Mouse (Mus musculus): Measurements from ENCODE around the gene Zfp605. TPM values are rescaled to one million over a fixed set of nuclear protein-coding genes. Genes with fewer than 3 reads are reported as not detected.

Zfp605 gene
- total RNA-seq, 2 experiments from 2014 or later, result 15.7 to 17.3 TPM

Other genes with a start within 250 kb of the Zfp605 start
- 10 to 100 TPM; 35.7 to 37.1 TPM for gene Gm15446, start 186.7 kb upstream of the Zfp605 start, total RNA-seq (2021)
- 10 to 100 TPM; 43.9 to 55.7 TPM for gene Zfp932, start 113.6 kb upstream of the Zfp605 start, total RNA-seq (2021)
- gene Gm17655, start 37.6 kb upstream of the Zfp605 start, total RNA-seq (2021), result 10 to 100 TPM in 1 of 2 experiments, 1 to 10 TPM in 1; 4.2 to 10.7 TPM
- under 1 TPM; 0.42 to 0.53 TPM for gene Gm35315, start 15.7 kb upstream of the Zfp605 start, total RNA-seq (2021)
- 1 to 10 TPM; 8.6 to 8.7 TPM for gene Plcxd1, start 10.1 kb upstream of the Zfp605 start, total RNA-seq (2021)
- gene Gtpbp6, start 1.9 kb upstream of the Zfp605 start, total RNA-seq (2021), result 10 to 100 TPM; 84.2 to 85.4 TPM
- 10 to 100 TPM; 59.7 to 69.1 TPM for gene Chfr, start 25.8 kb downstream of the Zfp605 start, total RNA-seq (2021)
- 10 to 100 TPM; 38.5 to 44.6 TPM for gene Golga3, start 66.6 kb downstream of the Zfp605 start, total RNA-seq (2021)
- gene Ankle2, start 120.9 kb downstream of the Zfp605 start, total RNA-seq (2021), result 10 to 100 TPM; 28.7 to 29.5 TPM
- 10 to 100 TPM; 63.9 to 71.6 TPM for gene Pgam5, start 159.8 kb downstream of the Zfp605 start, total RNA-seq (2021)
- 1 to 10 TPM; 4.7 to 6.2 TPM for gene Pxmp2, start 176.1 kb downstream of the Zfp605 start, total RNA-seq (2021)
- gene Pole, start 176.2 kb downstream of the Zfp605 start, total RNA-seq (2021), result 1 to 10 TPM; 1.3 to 2.5 TPM
- under 1 TPM; 0.37 to 0.38 TPM for gene P2rx2, start 233.1 kb downstream of the Zfp605 start, total RNA-seq (2021)
- not detected for gene Lrcol1, start 234.6 kb downstream of the Zfp605 start, total RNA-seq (2021)